Mouse (Mus musculus) lung, postnatal 0 days (tissue): ENCODE data around the gene Tifa. TPM values are rescaled to one million over a fixed set of nuclear protein-coding genes. Genes with fewer than 3 reads are reported as not detected.

Experiments
- ATAC-seq: fragments of 200-750 bp; cut with Nextera tagmentation; 2 replicates; pipeline ENCODE4 v1.8.0; 2017; ENCODE audit warnings: moderate library complexity
- DNase-seq: peaks from one replicate; pipeline ENCODE4 v3.0.0-alpha.2; 2016; ENCODE audit warnings: low spot score
- H3K27ac ChIP-seq: fragments of 300-500 bp; sonication (generic); 2 replicates; pipeline ENCODE4 v1.5.1; 2014; ENCODE audit warnings: antibody characterized with exemption, mild to moderate bottlenecking, low read length, mixed read lengths
- H3K27me3 ChIP-seq: fragments of 300-500 bp; sonication (generic); replicated peaks from 2 replicates; pipeline ENCODE4 v1.6.1; 2014; ENCODE audit warnings: low read length, mixed read lengths; ENCODE audit not compliant: insufficient read depth
- H3K36me3 ChIP-seq: fragments of 300-500 bp; sonication (generic); 2 replicates; pipeline ENCODE4 v1.6.1; 2014; ENCODE audit warnings: low read length, mixed read lengths; ENCODE audit not compliant: insufficient read depth
- H3K4me1 ChIP-seq: fragments of 300-500 bp; sonication (generic); 2 replicates; pipeline ENCODE4 v1.6.1; 2014; ENCODE audit warnings: antibody characterized with exemption, low read depth, low read length, mixed read lengths; ENCODE audit not compliant: insufficient read depth
- H3K4me2 ChIP-seq: fragments of 300-500 bp; sonication (generic); replicated peaks from 2 replicates; pipeline ENCODE4 v1.6.1; 2014; ENCODE audit warnings: low read depth, mild to moderate bottlenecking, low read length, moderate library complexity, mixed read lengths
- H3K4me3 ChIP-seq: fragments of 300-500 bp; sonication (generic); 2 replicates; pipeline ENCODE4 v1.5.1; 2014; ENCODE audit warnings: low read depth, low read length
- H3K9ac ChIP-seq: fragments of 300-500 bp; sonication (generic); replicated peaks from 2 replicates; pipeline ENCODE4 v1.6.1; 2014; ENCODE audit warnings: low read depth, mild to moderate bottlenecking
- H3K9me3 ChIP-seq: fragments of 300-500 bp; sonication (generic); 2 replicates; pipeline ENCODE4 v1.6.1; 2016; ENCODE audit warnings: low read length, mixed read lengths
- CTCF ChIP-seq: IDR thresholded peaks from 2 replicates; pipeline ENCODE4 v1.5.1; 2016; ENCODE audit warnings: antibody characterized with exemption, mild to moderate bottlenecking
- EP300 ChIP-seq: IDR thresholded peaks from 2 replicates; pipeline ENCODE4 v1.6.1; 2016; ENCODE audit warnings: antibody characterized with exemption, mild to moderate bottlenecking, control low read depth
- WGBS: fragments of 180-500 bp; shearing (Covaris S2); extraction: QIAGEN DNeasy Blood & Tissue Kit; methylation state at CpG from one replicate; pipeline ENCODE4 v1.1.7; 2014; 5-methylcytosine and 5-hydroxymethylcytosine counted together
- polyA plus RNA-seq: library from polyadenylated mRNA; unstranded; fragments of >200 nt; fragmentation: Nextera tagmentation; extraction: Ambion mirVana; gene quantifications from 2 replicates; pipeline ENCODE4 v1.2.1, GENCODE M21; 2015

Tifa gene
- polyA plus RNA-seq, 1 experiment from 2014 or later = 6.3 TPM

DNA sequence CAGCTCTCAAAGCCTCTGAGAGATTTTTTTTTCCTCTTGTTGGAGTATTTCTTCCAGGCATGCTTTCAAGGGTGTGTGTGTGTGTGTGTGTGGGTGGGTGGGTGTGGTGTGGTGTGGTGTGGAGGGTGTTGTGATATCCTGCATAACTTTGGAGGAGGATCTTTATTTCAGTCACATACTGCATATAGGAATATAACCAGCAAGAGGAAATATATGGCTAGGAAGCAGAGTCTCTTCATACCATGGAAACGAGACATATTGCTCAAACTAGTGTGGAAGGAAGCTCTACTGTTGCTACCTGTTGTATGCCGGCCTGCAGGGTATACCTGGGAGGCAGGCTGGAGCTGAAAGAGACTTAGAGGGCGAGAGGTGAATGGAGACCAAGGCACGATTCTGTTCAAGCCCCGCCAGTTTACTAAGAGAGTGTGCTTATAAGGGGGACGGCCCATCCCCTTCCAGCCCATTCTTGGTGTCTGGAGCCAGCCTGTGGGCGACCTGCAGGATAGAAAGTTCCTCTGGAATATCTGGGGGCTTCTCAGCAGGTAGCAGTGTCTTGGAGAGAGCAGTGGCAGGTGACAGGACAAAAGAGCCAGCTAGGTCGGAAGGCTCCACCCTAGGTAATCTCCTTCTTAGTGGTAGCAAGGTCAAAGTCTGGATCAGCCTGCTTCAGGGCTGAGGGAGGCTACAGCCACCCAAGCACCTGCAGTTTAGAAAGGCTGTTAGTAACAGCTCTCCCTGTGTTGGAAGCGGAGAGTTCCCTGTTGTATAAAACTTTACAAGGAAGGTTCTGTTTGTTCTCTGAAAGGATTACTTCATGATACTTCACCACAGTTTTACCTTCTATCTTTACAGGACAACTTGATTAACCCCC is 61.4 kb downstream of the Tifa start:
- WGBS = 67% methylated on average over 9 of the region's 9 CpGs
- DNase-seq = no peak
- no peak for TF ChIP-seq CTCF
- no peak for TF ChIP-seq EP300

DNA sequence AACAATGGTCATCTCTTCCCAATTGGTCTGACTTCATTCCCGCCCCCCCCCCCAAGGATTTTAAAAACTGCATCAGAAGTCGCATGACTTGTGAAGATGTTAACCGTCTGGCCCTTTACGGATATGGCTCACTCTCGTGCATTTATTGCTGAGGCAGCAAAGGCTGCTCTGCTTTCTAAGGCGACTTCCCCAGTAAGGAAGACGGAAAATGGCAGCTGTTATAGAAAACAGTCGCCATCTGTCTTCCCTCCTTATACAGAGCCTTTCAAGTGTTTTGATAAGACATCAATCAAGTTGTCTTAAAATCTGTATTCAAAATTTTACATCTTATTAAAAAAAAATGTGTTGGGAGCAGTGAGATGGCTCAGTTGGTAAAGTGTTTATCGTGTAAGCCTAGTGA is 63.1 kb downstream of the Tifa start:
- no peaks in the 10 kb centered on the region for H3K9me3 ChIP-seq
- no peak overlapping the region for H3K27ac ChIP-seq
- DNase-seq (no peak), ATAC-seq (no peak)
- 70% methylated on average over 9 of the region's 9 CpGs for WGBS
- no peaks in the 10 kb centered on the region for H3K4me1 ChIP-seq
- H3K4me3 ChIP-seq = no peak overlapping the region
- H3K27me3 ChIP-seq = no peaks in the 10 kb centered on the region
- H3K9ac ChIP-seq = no peak overlapping the region
- H3K36me3 ChIP-seq = no peaks in the 10 kb centered on the region
- TF ChIP-seq CTCF (no peak), EP300 (no peak)
- no peak overlapping the region for H3K4me2 ChIP-seq

More for the DNA sequence above, 61.4 kb downstream of the Tifa start:
- no peak for ATAC-seq
- Histone ChIP-seq H3K36me3 (no peaks in the 10 kb centered on the region), H3K9ac (no peak overlapping the region), H3K4me3 (no peak overlapping the region), H3K9me3 (no peaks in the 10 kb centered on the region), H3K27me3 (no peaks in the 10 kb centered on the region), H3K27ac (no peak overlapping the region), H3K4me2 (no peak overlapping the region), H3K4me1 (no peaks in the 10 kb centered on the region)

DNA sequence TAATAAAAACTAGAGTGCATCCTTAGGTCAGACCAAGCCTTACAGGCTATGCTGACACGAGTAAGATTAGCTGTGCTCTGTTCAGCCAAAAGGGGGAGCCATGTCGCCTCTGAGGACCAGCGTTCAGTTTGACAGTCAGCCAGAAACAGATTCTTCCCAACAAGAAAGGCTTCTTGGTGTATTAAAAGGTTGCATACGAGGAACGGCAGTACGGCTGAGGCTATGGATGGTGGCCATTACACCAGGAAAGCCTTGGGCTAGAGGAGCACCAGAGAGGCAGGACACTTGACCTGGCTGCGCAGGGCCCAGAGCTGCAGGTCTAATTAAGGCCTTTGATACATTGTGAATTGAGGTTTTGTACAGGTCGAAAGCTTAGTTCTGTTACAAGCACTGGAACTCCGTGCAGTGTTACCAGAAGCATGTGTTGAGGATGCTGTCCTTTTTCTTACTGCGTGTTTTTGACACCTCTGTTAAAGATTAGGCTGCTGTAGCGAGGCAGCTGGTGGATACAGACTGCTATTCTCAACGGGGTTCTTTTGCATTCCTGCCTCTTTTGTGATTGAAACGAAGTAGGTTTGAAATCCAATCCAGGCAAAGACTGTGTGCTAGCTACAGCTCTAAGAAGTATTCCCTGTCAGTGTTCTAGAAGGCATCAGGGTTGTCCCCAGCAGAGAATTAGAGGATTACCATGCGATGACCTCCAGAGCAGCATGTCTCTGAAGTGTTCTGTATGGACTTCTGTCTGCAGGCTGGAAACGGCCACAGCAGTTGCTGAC is 64.0 kb downstream of the Tifa start:
- H3K27ac ChIP-seq = no peak overlapping the region
- WGBS = 24% methylated on average over 15 of the region's 15 CpGs
- ATAC-seq = peak; percentile 76
- no peaks in the 10 kb centered on the region for H3K27me3 ChIP-seq
- peak; percentile 91 for DNase-seq
- H3K9ac ChIP-seq = no peak overlapping the region
- no peaks in the 10 kb centered on the region for H3K36me3 ChIP-seq
- no peak overlapping the region for H3K4me3 ChIP-seq
- H3K9me3 ChIP-seq = no peaks in the 10 kb centered on the region
- no peak for TF ChIP-seq EP300
- TF ChIP-seq CTCF = peak; percentile 93
- H3K4me1 ChIP-seq = no peaks in the 10 kb centered on the region
- H3K4me2 ChIP-seq = no peak overlapping the region

DNA sequence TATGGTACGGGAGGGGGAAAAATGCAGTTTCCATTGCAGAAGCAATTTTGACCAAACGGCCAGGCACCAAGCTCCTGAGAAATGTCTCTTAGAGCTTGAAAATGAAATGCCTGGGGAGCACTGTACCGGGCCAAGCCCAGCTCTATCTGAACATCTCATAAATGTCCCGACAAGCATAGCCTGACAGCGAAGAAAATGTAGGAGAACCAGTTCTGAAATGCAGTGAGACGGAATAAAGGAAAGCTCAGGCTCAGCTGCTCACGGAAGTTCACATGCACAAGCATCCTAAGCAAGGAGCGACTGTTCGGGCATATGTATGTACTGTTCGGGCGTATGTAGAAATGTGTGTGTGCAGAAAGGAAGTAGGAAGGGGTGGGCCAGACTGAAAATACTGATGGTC is 71.7 kb downstream of the Tifa start:
- DNase-seq = peak; percentile 54
- no peaks in the 10 kb centered on the region for H3K9me3 ChIP-seq
- TF ChIP-seq CTCF = no peak
- no peak for TF ChIP-seq EP300
- no peaks in the 10 kb centered on the region; the same call in 1 of the 2 replicates for H3K4me1 ChIP-seq
- no peak overlapping the region for H3K4me3 ChIP-seq
- H3K27ac ChIP-seq = no peak overlapping the region
- ATAC-seq = peak; percentile 60
- no peak overlapping the region for H3K4me2 ChIP-seq
- H3K9ac ChIP-seq = no peak overlapping the region
- no peaks in the 10 kb centered on the region for H3K27me3 ChIP-seq
- 67% methylated on average over 11 of the region's 11 CpGs for WGBS
- H3K36me3 ChIP-seq = no peaks in the 10 kb centered on the region

DNA sequence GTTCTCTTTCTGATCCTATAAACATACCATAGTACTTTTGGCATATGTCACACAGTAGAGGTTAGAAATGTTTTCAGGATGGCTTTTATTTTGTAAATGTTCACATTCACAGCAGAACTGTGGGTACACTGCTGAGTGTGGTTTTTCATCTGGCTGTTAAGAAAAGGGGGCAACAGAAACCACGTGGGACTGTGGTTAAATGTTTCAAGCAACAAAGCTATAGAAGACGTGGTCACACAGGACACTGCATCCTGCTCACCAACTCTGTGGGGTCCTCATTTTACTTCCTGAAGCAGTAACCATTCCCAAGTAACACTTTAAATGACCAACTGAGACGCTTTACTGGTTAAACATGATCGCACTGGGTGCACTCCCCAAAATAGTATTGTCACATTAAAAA is 72.9 kb downstream of the Tifa start:
- H3K27me3 ChIP-seq = no peaks in the 10 kb centered on the region
- no peak for ATAC-seq
- 67% methylated on average over 4 of the region's 4 CpGs for WGBS
- H3K4me2 ChIP-seq = no peak overlapping the region
- H3K27ac ChIP-seq = no peak overlapping the region
- no peaks in the 10 kb centered on the region for H3K36me3 ChIP-seq
- H3K9ac ChIP-seq = no peak overlapping the region
- no peaks in the 10 kb centered on the region; the same call in 1 of the 2 replicates for H3K4me1 ChIP-seq
- no peaks in the 10 kb centered on the region for H3K9me3 ChIP-seq
- DNase-seq = no peak
- TF ChIP-seq EP300 = no peak
- no peak for TF ChIP-seq CTCF
- H3K4me3 ChIP-seq = no peak overlapping the region

DNA sequence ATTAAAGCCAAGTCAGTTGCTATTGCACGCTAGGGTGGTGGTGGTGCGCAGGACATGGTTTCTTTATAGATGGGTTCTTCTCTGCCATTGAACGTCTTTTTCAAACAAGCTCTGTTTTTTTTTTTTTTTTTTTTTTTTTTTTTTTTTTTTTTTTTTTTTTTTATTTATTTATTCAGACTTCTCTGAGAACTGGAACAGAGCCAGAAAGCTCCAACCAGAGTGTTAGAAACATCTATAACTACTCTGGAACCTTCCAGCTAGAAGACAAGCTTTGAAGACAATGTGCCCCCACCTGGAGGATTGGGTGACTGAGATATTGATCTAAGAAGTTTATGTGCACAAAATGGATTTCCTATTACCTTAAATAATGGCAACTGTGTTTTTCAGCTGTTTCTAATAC is 74.0 kb downstream of the Tifa start:
- no peaks in the 10 kb centered on the region; the same call in 1 of the 2 replicates for H3K4me1 ChIP-seq
- TF ChIP-seq EP300 (no peak), CTCF (no peak)
- H3K36me3 ChIP-seq = no peaks in the 10 kb centered on the region
- peak; percentile 45 for DNase-seq
- no peaks in the 10 kb centered on the region for H3K9me3 ChIP-seq
- 47% methylated on average over 3 of the region's 3 CpGs for WGBS
- H3K9ac ChIP-seq = no peak overlapping the region
- H3K4me3 ChIP-seq = no peak overlapping the region
- no peak overlapping the region for H3K4me2 ChIP-seq
- no peaks in the 10 kb centered on the region for H3K27me3 ChIP-seq
- no peak for ATAC-seq
- H3K27ac ChIP-seq = no peak overlapping the region
